Mouse (Mus musculus) cerebellum, adult 9-10 months (tissue): ENCODE results near the gene Ptprn2.
A peak's percentile ranks its signal among the peaks of the same experiment; 100 is the strongest.
"Not testable (repeated sequence)": the region's sequence is repeated elsewhere in the genome, so short reads cannot be mapped to it uniquely, and the experiment has no call there.

Experiments
- DNase-seq: peaks from one replicate; pipeline ENCODE4 v3.0.0; 2022

Gene Ptprn2

DNA sequence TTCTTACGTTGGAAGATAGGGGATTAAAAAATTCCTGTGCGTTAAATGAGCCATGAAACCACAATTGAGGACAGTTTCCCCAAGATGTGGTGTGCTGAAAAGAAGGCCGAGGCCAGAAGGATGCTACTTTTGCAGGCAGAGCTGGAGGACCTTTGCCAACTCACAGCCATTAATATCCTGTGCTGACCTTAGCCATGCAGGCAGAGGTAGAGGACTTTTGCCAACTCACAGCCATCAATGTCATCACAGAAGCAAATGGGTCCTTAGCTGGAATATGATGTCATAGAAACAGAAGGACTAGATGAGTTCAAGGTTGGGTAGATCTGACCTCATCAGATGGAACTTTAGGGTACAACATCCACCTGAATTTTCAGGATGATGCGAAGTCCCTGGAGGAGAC, 43.3 kb downstream of the Ptprn2 start:
- DNase-seq: no peak

DNA sequence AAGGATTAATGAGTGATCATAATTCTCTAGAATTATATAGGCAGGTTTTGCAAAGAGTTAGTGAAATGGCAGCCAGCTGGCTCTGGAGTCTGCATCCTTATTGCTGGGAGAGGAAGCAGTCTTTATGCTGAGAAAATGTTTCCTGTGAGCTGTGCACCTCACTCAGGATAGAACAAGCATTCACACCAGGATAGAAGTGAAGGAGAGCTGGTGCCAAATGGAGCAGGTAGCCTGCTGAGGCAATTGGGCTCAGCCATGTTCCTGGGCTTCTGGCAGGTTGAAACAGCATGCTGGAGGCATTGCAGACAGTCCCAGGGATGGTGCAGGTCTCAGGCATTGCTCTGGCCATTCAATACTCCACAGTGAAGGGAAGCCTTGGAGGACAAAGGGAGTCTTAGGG, 47.8 kb downstream of the Ptprn2 start:
- DNase-seq: peak; percentile 87

DNA sequence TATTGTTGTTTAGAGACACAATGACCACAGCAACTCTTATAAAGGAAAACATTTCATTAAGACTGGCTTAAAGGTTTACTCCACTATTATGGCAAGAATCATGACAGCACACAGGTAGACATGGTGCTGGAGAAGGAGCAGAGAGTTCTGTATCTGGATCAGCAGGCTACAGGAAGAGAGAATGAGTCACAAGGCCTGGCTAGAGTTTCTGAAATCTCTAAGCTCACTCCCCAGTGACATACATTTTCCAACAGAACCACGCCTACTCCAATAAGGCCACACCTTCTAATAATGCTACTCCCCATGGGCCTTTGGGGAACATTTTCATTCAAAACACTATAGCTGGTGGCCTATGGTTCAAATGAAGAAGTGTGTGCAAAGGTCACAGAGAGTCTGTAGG, 53.8 kb downstream of the Ptprn2 start:
- DNase-seq: no peak

DNA sequence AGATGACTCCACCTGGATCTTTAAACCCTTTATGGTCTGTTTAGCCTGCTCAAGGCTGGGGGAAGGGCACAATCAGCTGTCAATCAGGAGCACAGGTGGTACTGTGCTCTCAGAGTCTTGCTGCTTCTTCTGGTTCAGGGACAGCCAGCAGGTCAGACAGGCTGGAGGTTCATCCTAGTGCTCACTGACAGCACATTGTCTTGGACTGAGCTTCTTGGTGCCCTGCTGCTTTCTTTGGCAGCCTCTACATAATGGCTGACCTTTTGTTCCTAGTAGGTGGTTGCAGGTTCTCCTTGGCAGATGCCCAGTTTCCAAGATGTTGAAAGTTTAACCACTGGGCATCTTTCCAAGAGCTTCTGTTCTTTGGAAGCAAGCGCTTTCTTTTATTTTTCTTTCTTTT, 55.1 kb downstream of the Ptprn2 start:
- peak; percentile 87 for DNase-seq

DNA sequence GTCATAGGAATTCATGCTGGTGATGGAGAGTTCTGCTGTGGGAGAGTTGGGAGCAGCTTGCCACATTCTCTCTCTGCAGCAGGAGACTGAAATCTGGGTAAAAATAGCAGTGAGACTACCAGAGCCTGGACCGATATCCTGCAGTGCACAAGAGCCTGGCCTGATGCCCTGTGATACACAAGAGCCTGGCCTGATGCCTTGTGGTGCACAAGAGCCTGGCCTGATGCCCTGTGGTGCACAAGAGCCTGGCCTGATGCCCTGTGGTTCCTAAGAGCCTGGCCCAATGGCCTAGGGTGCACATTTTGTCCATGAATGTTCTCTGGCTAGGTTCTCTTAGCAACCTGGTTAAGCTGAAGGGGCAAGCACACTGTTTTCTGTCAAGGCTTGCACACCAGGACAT, 64.5 kb downstream of the Ptprn2 start:
- DNase-seq: peak; percentile 96

DNA sequence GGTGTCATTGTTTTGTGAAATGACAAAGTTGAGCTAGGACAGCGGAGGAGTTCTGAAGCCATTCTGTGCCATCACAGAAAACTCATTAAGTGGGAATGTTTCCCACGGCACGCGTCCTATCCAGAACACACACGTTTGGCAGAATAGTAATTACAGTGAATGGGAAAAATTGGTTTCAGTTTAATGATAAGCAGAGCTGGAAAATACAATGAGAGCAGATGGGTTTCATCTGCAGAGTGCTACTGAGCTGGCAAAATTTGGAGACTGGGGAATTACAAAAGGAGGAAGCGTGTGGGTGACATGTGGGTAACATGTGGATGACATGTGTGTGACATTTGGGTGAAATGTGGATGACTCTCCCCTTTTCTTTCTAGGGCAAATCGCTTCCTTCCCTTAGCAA, 66.0 kb downstream of the Ptprn2 start:
- DNase-seq: no peak

DNA sequence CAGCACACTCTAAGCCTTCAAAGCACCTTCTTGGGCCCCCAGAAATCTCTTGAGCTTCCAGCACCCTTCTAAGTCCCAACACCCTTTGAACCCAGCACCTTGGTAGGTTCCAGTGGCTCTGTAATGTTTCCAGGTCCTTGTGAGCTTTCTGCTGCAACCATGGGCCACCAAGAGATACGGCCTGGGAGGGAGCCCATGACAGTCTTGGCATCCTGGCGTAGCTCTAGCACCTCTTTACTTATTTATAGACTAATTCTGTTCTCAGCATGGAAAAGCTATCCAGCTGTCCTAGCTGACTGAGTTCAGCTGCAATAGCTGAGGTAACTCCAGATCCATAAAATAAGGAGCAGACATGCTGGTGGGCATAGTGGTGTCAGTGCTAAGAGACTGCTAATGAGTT, 66.8 kb downstream of the Ptprn2 start:
- no peak for DNase-seq

DNA sequence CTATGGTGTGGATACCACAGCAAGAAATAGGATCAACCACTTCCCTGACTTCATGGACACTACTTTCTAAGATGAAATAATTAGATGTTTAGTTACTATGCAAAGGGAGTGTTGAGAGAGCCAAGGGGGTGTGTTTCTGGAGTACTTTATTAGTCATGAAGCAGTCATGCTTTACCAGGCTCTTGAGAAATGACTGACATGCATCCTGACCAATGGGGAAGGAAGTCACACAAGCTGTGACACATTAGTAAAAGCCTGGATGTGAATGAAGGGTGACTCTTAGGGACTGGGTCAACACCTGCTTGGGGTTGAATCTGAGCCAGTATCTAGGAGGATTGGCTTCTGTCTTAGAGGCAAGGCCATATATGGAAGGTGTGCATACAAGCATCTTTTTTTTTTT, 67.8 kb downstream of the Ptprn2 start:
- DNase-seq: no peak

DNA sequence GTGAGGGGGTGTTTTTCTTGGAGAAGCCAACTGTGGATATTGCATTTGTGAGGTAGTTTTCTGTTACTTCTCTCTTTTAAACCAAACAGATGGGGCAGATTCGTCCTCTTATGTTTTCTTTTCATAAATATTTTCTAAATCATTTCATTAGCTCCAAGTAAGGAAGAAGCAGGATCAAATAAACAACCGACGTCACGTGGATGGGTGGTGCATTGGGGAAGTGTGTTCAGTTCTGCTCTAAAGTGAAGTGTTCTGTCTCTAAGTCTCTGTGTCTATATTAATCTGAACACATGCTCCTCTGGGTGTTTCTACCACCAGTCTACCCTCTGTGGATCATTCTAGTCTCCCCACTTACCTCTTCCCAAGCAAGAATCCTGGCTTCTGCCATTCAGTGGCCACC, 70.4 kb downstream of the Ptprn2 start:
- DNase-seq: no peak

DNA sequence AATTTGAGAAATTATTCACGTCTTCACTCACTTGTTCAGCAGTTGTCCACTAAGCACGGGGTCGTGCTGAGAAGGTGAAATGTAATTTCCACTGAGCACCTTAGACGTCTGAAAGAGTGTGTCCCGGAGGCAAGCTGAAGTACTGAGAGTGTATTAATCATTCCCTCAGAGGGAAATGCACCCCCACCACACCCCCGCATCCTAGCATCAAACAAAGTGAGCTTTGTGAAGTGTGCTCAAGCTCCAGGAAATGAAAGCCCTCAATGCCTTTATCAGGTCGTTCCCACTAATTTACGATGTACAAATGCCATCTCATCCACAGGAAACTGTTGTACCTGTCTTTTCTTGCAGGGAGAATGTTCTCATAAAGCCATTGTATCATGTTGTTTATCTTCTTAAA, 78.9 kb downstream of the Ptprn2 start:
- DNase-seq: no peak

DNA sequence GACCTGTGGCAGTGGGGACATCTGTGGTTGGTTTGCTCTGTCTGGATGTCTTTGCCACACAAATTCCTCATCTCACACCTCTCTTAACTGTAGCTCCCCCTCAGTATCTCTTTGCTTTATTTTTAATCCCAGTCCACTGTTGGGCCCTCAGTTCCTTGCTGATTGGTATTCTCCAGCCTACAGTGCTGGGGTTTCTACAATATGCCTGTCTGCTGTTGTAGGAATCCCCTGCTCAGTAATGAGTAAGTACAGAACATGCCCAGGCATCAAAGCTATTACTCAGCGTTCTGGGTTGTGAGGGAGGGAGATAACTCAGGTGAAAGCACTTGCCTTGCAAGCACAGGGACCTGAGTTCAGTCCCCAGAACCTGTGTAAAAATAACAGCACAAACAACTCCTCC, 81.2 kb downstream of the Ptprn2 start:
- DNase-seq: no peak

DNA sequence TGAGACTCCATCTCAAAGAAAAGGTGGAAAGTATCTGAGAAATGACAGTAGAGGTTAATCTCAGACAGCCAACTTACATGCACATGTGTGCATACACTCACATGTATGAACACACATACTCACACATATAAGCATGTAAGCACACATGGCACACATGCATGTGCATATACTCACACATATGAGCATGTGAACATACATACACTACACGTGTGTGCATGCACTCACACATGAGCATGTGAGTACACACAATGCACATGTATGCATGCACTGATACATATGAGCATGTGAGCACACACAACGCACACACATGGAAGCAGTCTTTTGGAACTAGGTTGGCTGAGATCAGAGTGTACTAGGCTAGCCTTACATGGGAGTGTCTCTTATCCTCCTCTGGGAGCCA, 81.7 kb downstream of the Ptprn2 start:
- no peak for DNase-seq

DNA sequence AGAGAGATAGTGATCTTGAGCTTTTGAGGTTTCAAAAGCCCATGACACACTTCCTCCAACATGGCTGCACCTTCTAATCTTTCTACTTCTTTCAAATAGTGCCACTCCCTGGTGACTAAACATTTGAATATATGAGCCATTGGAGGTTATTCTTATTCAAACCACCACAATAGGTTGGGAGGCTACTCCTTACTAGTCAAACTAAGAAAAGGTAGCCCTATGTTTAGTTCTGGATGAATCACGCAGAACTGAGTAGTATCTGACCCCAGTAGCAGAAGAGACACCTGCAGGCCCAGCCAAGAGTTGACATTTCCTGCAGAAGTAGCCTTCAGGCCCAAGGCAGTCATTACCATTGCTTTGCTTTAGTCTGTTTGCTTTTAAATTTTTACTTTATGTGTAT, 84.0 kb downstream of the Ptprn2 start:
- DNase-seq: no peak

DNA sequence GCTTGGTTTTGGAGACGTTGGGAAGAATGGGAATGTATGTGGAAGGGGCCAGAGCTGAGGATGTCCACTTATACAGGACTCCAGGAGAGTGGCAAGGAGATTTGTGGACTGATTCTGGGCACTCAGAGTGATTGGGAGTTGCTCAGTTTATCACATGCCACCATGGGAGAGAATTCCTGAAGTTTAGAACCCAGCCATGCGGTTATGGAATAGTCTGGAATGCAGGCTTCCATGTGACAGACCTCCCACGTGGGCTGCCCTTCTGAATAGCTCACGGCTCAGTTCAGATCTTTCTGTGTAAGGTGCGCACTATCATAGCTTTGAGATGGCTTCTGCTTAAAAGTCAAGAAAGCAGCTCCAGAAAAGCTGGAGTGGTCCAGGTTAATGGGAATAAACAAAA, 88.6 kb downstream of the Ptprn2 start:
- no peak for DNase-seq

DNA sequence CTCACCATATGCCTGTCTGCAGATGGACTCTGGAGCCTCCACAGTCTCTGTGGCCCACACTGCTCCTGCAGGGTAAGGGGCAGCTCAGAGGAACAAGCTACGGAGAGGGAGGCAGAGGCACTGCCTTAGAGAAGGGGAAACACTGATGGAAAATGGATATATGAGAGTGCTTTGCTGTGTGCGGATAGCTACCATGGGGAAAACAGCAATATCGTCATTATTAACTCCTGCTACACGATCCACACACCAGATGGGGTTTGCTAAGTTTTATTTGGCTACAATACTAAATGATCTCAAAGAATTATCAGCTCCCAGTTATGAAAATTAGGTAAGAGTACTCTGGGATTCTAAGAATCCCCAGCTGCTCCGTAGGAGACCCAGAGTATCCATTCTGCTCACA, 89.2 kb downstream of the Ptprn2 start:
- no peak for DNase-seq

DNA sequence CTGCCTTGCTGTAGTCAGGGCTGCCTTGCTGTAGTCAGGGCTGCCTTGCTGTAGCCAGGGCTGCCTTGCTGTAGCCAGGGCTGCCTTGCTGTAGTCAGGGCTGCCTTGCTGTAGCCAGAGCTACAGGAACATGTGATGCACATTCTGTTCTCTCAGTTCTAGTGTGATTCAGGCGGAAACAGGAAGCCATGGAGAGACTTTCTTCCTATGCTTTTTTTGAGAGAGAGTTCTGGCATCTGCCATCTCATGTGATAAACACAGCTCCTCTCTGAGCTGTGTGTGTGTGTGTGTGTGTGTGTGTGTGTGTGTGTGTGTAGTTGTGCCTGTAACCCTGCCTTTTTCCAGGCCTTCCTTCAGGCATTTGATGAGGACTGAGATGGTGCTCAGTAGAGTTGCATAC, 92.4 kb downstream of the Ptprn2 start:
- not testable (repeated sequence) for DNase-seq

DNA sequence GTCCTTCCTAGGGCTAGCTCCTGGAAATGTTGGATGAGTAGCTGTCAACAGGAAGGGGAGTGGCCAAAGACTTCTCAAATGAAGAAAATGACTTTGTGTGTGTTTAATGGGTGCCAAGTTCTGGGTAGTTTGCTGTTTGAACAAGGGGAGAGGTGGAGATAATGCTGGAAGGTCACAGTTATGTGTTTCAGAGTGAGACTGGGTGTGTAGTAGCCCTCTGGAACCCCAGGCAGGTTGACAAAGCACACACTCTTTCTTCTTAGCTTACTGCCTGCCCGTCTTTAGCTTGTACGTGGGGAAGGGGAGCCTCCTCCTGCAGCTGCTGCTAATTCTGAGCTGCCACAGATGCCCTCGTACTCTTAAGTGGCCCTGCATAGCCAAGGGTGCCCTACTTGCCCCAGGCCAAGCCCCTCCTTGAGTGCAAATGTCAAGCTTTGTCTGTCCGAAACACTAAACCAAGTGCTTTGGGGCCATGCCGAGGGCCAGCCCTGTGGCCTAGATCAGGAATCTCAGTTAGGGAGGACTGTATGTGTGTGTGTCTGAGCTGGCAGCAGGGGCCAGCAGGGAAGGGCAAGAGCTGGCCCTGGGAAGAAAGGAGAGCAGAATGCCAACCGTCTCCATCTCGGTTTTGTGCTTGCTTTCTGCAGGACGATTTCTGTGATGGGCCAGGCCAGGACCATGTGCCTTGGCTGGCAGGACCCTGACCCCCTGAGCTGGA, 95.5 kb downstream of the Ptprn2 start:
- DNase-seq: no peak

DNA sequence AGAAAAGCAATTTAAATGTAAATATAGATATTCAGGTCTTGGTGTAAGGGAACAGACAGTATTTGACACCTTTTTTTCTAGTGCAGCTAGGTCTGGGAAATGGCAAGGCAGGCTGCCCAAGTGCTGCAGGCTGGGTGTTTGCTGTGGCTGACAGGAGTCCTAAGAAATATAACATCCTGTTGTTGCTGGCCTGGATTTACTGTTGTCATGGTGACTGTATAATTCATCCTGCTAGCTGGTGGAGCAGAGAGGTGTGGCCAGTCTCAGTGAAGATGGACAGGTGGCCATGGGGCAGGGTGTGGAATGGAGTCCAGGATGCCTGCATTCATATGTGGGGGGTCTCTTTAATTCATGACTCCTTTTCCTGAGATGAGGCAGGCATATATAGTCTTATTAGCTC, 96.3 kb downstream of the Ptprn2 start:
- peak; percentile 59 for DNase-seq

DNA sequence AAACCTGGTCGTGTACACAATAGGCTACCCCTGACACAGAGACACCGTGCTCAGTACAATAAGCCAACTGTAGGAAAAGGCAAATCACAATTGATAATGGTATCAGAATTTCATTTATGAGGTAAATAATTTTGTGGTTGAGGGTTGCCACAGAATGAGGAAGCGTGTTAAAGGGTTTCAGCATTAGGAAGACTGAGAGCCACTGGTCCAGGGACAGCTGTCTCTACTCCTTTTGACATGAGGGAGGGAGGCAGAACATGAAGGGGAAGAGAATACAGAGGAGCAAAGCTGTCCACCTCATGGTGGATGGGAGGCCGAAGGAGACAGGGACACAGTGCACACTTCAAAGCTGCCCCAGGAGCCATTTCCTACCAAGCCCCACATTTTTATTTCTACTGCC, 97.3 kb downstream of the Ptprn2 start:
- no peak for DNase-seq

DNA sequence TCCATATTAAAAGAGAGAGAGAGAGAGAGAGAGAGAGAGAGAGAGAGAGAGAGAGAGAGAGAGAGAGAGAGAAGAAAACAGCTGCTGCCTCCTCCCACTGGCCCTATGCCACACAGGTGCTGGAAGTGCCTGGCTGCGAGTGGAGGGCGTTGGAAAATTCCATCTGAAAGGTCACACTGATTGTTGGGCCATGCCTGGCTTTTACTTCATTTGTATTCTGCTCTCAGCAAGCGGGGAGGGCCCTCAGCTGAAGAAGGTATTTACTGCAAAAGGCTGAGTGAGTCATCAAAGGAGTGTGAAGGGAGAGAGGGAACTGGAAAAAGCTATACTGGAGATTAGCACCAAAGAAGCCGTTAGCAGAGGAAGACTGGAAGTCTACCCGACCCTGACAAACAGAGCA, 99.5 kb downstream of the Ptprn2 start:
- DNase-seq: no peak

DNA sequence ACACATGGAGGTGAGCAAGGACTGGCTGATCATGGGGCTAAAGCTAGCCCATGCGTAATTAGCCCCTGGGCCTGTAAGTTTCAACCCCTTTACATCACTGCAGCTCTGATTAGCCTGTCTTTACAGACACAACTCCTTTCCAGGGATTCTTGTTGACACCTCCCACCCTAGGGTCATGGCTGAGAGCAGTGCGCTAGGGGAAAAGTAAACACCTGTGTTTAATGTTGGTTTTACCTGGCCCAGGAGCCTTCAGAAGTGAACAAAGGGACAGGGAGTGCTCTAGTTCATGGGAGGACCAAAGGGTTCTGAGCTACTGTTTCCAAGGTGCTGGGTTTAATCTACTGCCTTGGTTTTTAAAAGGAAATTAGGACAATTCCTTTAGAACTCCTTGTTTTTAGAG, 100.6 kb downstream of the Ptprn2 start:
- DNase-seq: no peak

DNA sequence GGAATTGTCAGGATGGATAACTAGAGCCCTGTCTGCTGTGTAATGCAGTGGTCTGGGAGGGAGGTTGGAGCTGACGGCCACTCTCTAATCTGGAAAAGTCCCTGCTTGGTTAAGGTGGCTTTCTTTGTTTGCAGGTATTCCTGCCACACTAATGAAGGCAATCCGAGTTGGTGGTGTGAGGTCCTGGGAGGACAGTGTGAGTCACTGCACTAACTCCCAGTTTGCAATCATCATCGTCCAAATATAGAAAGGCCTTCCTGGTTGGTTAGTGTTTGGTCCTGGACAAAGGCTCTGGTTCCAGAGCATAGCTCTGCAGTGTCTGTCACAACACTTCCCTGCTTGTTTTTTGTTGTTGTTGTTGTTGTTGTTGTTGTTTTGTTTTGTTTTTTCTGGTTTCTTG, 102.0 kb downstream of the Ptprn2 start:
- no peak for DNase-seq

DNA sequence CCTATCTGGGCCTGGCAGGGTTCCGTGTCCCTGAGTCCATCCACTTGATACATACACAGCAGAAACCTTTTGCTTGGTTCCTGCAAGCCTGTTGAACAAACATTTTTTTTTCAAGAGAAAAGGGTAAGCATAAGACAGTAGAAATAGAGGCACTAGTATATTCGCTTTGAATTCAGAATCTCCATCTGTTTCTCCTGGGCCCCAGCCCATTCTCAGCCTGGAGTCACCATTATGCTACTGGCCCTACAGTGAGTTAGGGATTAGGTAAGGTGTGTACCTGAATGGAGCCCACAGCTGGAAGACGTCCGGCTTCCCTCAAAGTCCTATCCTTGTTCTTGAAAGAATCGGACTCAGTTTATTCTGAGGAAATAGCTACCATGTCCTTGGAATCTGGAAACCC, 104.6 kb downstream of the Ptprn2 start:
- DNase-seq: no peak

DNA sequence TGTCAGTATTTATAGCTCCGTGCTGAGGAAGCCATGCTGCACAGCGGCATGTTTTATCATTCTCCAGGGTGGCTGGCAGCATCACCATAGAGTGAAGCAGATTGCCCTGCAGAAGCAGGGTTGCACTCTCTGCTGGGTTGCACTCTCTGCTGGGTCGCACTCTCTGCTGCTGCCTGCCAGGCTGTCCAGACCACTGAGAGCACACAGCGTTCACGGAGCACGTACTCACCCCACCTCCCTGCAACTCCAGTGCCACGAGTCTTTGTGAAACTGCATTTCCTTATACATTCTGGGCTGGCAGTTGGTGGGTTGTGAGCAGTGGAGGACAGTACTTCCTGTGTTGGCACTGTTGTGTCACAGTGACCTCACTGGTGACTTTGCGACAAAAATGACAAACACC, 108.9 kb downstream of the Ptprn2 start:
- DNase-seq: no peak

DNA sequence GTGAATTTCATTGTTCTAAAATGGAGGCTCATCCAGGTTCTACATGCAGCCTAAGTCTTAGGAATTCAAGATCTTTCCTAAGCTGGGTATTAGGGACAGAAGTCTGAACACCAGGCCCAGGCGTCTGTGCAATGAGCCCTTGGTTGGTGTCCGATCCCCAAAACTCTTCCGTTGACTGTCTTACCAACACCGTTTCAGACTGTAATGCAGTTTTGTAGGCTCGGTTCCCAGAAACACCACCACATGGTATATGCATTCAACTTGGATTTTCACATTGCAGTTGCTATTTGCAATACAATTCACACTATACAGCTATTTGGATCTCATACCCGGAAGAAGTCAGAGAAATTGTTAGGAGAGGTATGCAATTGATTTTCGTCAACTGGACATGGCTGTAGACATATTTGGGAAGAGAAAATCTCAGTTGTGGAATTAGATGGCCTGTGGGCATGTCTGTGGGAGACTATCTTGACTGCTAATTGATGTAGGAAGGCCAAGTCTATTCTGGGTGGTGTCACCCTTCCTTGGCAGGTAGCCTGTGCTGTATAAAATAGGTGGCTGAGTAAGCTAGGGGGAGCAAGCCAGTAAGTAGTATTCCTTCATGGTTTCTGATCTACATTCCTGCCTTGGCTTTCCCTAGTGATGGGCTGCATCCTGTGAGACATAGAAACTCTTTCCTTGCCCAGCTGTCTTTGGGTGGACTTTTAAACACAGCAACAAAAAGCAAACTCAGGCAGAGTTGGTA, 109.5 kb downstream of the Ptprn2 start:
- DNase-seq: no peak
